8 mouse cellular contexts compared by ENCODE assay signal in genomic region chr17:35021163-35021808, GRCm38 (mm10). TPM values are rescaled to one million over a fixed set of nuclear protein-coding genes. Genes with fewer than 3 reads are reported as not detected.
DNase-seq lines count a peak whose midpoint lies in the region; ATAC-seq lines count a peak whose summit lies in the region.

No protein-coding gene starts in this region.

- no peak overlapping the region for H3K4me3 ChIP-seq in hindbrain, embryonic 12.5 days

- 6% methylated on average over 17 of the region's 17 CpGs for WGBS in hindbrain, embryonic 12.5 days

- ATAC-seq in hindbrain, embryonic 12.5 days (ENCODE audit: low FRiP score) = peak; percentile 58

- H3K27ac ChIP-seq in hindbrain, embryonic 12.5 days = peak overlapping the region; percentile 6; the same call in 1 of the 2 replicates

- H3K9me3 ChIP-seq in hindbrain, embryonic 12.5 days (replicated peaks) = no peaks in the 10 kb centered on the region

- DNase-seq in Muller cell, postnatal 12 days (ENCODE audit: inconsistent ontology term) = peak; percentile 94
- DNase-seq in cerebellum, adult 9-11 months = peak; percentile 88
- DNase-seq in frontal cortex, postnatal 10 days (ENCODE audit: low spot score in 2 of 2) = peak; percentile 73 to 80
- peak; percentile 89 to 97 for DNase-seq in layer of hippocampus, postnatal 25 days (ENCODE audit: extremely low spot score in 1 of 2, low spot score in 1 of 2)
- DNase-seq in lung, postnatal 14 days = peak; percentile 93
- DNase-seq in retina, postnatal 7 days (ENCODE audit: low read depth, low spot score) = peak; percentile 80
- DNase-seq in urinary bladder, adult 18-20 months (ENCODE audit: low spot score in 2 of 2) = peak; percentile 74 to 83

- peaks cover 14% of the 10 kb centered on the region for H3K36me3 ChIP-seq in hindbrain, embryonic 12.5 days

- no peaks in the 10 kb centered on the region; the same call in 1 of the 2 replicates for H3K27me3 ChIP-seq in hindbrain, embryonic 12.5 days

- peaks cover 18% of the 10 kb centered on the region for H3K4me1 ChIP-seq in hindbrain, embryonic 12.5 days

- H3K9ac ChIP-seq in hindbrain, embryonic 12.5 days = no peak overlapping the region

- H3K4me2 ChIP-seq in hindbrain, embryonic 12.5 days (replicated peaks) = peak overlapping the region; percentile 9; the same call in 1 of the 2 replicates

RNA-seq across cellular contexts. Expression of gene Vwa7, which starts 4.9 kb away (rescaled TPM):
- polyA plus RNA-seq in hindbrain, embryonic 12.5 days (2016; fragmentation: Nextera tagmentation; extraction: Ambion mirVana) = 0.12 and 0.20 TPM in 2 replicates
- under 1 TPM; 0.07 to 0.23 TPM for total RNA-seq in layer of hippocampus, postnatal 25 days (2021)

RNA-seq across cellular contexts. Expression of gene Sapcd1, which starts 6.5 kb away (rescaled TPM):
- 2.4 and 3.6 TPM in 2 replicates for polyA plus RNA-seq in hindbrain, embryonic 12.5 days (2016; fragmentation: Nextera tagmentation; extraction: Ambion mirVana)
- 1 to 10 TPM in 1 of 2 experiments, under 1 TPM in 1; 0.64 to 1.1 TPM for total RNA-seq in layer of hippocampus, postnatal 25 days (2021)

RNA-seq across cellular contexts. Expression of gene Vars, which starts 20.5 kb away (rescaled TPM):
- polyA plus RNA-seq in hindbrain, embryonic 12.5 days (2016; fragmentation: Nextera tagmentation; extraction: Ambion mirVana) = 109 and 110 TPM in 2 replicates
- 10 to 100 TPM; 43.7 to 55.6 TPM for total RNA-seq in layer of hippocampus, postnatal 25 days (2021)

RNA-seq across cellular contexts. Expression of gene Msh5, which starts 25.3 kb away (rescaled TPM):
- polyA plus RNA-seq in hindbrain, embryonic 12.5 days (2016; fragmentation: Nextera tagmentation; extraction: Ambion mirVana) = 3.0 and 3.1 TPM in 2 replicates
- total RNA-seq in layer of hippocampus, postnatal 25 days (2021) = under 1 TPM; 0.62 to 0.82 TPM

RNA-seq across cellular contexts. Expression of gene Clic1, which starts 28.5 kb away (rescaled TPM):
- polyA plus RNA-seq in hindbrain, embryonic 12.5 days (2016; fragmentation: Nextera tagmentation; extraction: Ambion mirVana) = 157 and 159 TPM in 2 replicates
- total RNA-seq in layer of hippocampus, postnatal 25 days (2021) = 10 to 100 TPM in 1 of 2 experiments, 1 to 10 TPM in 1; 9.7 to 10.1 TPM
